In the genomic region with DNA sequence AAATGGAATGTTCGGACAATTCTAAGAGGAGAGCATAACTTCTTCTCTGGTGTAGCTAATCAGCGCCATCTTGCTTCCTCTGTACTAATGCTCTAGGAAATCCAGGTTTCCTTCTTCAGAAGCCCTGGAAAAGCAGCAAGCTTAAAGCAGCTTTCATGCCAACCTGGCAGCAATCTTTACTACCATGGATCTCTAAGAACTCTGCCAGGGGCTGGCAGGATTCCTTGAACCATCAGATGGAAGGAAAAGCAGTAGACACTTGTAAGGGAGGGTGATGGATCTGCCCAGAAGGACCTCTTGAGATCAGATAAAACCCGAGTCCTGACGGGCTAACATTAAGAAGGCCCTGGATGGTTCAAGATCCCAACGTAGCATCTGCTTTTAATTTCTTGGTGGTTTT, we compare ENCODE assay signal across 13 mouse cellular contexts. TPM values are rescaled to one million over a fixed set of nuclear protein-coding genes. Genes with fewer than 3 reads are reported as not detected.
A peak's percentile ranks its signal among the peaks of the same experiment; 100 is the strongest.
DNase-seq lines count a peak whose midpoint lies in the region; ATAC-seq lines count a peak whose summit lies in the region.
"Had no signal": no experiment of that assay in that cellular context is flagged by ENCODE, and none has a peak within 500 bp of the region (broad histone marks: within the 10 kb centered on the region; RNA-seq: fewer than 3 reads in every experiment).

No protein-coding gene starts in this region.

- ATAC-seq in activated CD4-positive, CD25-positive, alpha-beta regulatory T cell, adult 4 months, result no peak
- ATAC-seq: inflammation-experienced regulatory T-cells, adult 6 months had no signal

- DNase-seq in adrenal gland, postnatal 14 days, result peak; percentile 53
- no peak for DNase-seq in adrenal gland, adult 8-10 months
- peak; percentile 83 for DNase-seq in heart, adult 11 months
- no peak for DNase-seq in heart, adult 8-10 months (ENCODE audit: low spot score)
- DNase-seq in right cerebral cortex, postnatal 14 days, result peak; percentile 37
- DNase-seq in right cerebral cortex, adult 18-20 months, result no peak
- DNase-seq in cerebellum, postnatal 25 days, result peak; percentile 69 to 80
- DNase-seq: kidney, adult 9 months; kidney, postnatal 36 days; midbrain, embryonic 14.5 days had no signal

RNA-seq across cellular contexts. Expression of gene Scn3b, which starts 27.2 kb away (rescaled TPM):
- total RNA-seq in adrenal gland, postnatal 14 days (2021), result 3.2 and 5.4 TPM in 2 replicates
- total RNA-seq in adrenal gland, adult 8-10 months (2022), result 10 to 100 TPM in 2 of 4 experiments, 1 to 10 TPM in 2; 8.7 to 14.7 (median 11.9) TPM
- 1 to 10 TPM in 1 of 4 experiments, under 1 TPM in 3; 0.57 to 1.4 (median 0.74) TPM for total RNA-seq in heart, adult 8-10 months (2022)
- not detected for polyA plus RNA-seq in activated CD4-positive, CD25-positive, alpha-beta regulatory T cell, adult 4 months (2017; shearing (Covaris generic))
- total RNA-seq: neutrophil, adult 5-6 weeks had no signal
- polyA plus RNA-seq: inflammation-experienced regulatory T-cells, adult 6 months had no signal

Comparison
In these comparisons a context has a peak if more than half of its experiments do, and no peak if none do; other contexts are left out.
1. DNase-seq: peak in adrenal gland, postnatal 14 days (single experiment), heart, adult 11 months (single experiment), right cerebral cortex, postnatal 14 days (single experiment) and cerebellum, postnatal 25 days (2 of 2); none in adrenal gland, adult 8-10 months (single experiment), heart, adult 8-10 months (single experiment) and right cerebral cortex, adult 18-20 months (single experiment).